Mouse (Mus musculus): Measurements from ENCODE around the gene Ech1. TPM values are rescaled to one million over a fixed set of nuclear protein-coding genes. Genes with fewer than 3 reads are reported as not detected.
A peak's percentile ranks its signal among the peaks of the same experiment; 100 is the strongest.

Gene Ech1
- polyA plus RNA-seq, 3 experiments from 2014 or later: 190 to 267 (median 222) TPM

DNA sequence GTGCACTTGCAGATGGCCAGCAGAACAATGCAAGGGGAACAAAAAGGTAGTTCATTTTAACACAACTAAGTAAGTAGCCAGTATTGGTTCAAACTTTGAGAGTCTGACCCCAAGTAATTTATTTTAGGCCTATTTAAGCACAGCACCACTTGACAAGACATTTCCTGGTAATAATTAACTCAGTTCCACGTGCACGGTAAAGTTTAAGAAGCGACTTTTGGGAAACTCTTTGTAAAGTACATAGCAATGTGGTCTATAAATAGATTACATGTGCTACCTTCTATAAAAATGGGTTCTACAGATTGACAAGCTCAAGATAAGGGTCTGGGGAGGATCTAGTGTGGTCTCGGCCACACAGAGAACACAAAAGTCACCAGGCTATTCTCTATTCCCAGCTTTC, 21.3 kb upstream of the Ech1 start:
- ATAC-seq: no peak

- no peak for ATAC-seq
Observed at GRCm38 (mm10) chr7:28806869-28807268, 18.1 kb upstream of the Ech1 start.

- ATAC-seq: no peak
Observed at GRCm38 (mm10) chr7:28807641-28808220, 17.3 kb upstream of the Ech1 start.

- peak; percentile 21 for ATAC-seq
Observed at GRCm38 (mm10) chr7:28808221-28808941, 16.6 kb upstream of the Ech1 start, which contains the start of gene Hnrnpl. Hnrnpl (plus strand) TSS chr7:28808541.

- ATAC-seq: peak; percentile 47
Observed at GRCm38 (mm10) chr7:28808957-28809393, 16.0 kb upstream of the Ech1 start.

DNA sequence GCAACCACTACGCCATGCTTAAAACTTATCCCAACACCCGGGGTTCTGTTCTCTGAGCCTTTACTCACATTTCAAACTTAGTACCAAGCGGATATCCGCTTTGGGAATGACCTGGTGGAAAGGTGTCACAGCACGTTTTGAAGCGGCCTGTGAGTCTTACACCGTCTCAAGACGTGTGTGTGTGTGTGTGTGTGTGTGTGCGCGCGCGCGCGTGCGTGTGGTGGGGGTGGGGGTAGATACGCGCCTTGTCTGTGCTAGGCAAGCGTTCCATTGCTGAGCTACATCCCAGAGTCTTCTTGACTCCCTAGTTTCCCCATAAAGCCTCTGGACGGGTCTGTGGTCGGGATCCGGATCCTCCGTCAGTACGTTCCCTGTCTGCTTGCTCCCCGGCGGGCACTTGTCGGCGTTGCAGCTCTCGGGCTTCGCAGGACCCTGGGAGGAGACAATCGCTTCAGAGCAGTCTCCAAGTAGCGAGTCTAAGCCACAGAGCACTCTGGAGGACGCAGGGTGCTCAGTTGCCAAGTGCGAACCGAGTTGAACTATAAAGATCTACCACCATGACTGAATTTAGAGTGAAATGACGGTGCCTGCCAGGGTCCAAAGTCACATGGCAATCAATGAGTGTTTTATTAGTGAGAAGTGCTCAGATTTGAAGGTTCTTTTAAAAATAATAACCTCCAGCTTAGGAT, 15.5 kb upstream of the Ech1 start:
- peak; percentile 22 for ATAC-seq

DNA sequence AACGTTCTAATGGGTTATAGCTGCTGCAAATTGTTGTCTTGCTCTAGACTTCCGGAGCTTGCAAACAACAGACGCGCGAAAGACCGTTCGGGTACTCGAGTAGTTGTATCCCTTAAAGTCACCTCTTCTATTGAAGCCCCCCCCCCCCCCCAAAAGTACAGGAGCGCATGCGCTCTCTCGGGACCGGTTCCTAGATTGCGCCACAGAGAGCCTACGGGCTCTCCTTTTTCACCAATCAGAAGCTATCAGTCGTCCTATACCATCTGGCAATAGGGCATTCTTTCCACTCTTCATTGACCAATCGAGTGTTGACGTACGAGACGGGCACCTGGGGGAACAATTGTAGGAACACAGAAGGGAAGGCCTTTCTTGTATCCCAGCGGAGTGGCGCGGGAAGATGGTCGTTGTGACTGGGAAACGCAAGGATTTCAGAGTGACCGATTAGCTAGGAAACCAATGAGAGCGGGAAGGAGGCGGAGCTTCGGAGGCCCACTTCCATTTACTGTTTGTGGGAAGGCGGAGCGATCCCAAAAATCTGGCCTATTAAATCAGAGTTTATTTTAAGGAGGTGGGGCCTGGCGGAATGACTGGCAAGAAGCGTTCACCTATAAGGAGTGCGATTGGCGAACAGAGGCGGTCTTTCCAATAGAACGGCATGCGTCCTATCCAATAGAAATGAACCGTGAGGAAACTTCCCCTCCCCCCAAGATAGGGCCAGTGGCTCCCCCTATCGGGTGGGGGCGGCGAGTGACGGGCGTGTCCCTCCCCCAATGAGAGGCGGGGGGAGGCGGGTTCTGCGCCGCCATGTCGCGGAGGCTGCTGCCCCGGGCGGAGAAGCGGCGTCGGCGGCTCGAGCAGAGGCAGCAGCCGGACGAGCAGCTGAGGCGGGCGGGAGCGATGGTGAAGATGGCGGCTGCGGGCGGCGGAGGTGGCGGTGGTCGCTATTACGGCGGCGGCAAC, 14.6 kb upstream of the Ech1 start:
- ATAC-seq: peak; percentile 78

- peak; percentile 2 for ATAC-seq
Observed at GRCm38 (mm10) chr7:28811228-28811627, 13.8 kb upstream of the Ech1 start.

GRCm38 (mm10) chr7:28811640-28812275, 13.3 kb upstream of the Ech1 start:
- no peak for ATAC-seq

GRCm38 (mm10) chr7:28812436-28812835, 12.6 kb upstream of the Ech1 start:
- no peak for ATAC-seq

- ATAC-seq: no peak
Observed at GRCm38 (mm10) chr7:28812949-28813348, 12.1 kb upstream of the Ech1 start.

DNA sequence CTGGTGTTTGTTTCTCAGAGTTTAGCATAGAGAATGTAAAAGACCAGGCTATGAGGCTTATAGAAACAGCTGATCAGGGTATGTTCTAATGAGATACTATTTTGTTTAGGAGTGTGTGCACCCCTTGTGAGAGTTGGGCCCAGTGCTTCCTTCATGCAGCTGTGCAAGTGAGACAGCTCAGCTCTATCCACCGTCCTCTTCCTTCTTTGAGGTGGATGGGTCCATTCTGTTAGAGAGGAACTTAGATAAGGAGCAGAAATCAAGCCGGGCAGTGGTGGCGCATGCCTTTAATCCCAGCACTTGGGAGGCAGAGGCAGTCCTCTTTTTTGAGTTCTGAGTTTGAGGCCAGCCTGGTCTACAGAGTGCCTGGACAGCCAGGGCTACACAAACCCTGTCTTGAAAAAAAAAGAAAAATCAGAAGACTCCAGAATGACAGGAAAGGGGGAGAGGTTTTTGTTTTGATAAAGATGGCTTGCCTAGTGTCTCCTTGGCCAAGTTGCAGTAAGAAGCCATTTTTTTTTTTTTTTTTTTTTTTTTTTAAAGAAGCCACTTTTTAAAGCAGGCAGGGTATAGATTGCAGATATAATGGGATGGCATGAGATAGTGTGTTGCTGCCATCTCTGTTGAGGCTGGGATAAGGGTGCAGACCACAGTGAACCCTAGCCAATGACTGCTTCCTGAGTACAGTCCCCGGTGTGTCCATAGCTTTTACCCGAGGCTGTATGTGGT, 10.5 kb upstream of the Ech1 start:
- ATAC-seq: no peak

- no peak for ATAC-seq
Observed at GRCm38 (mm10) chr7:28815230-28815629, 9.8 kb upstream of the Ech1 start.

DNA sequence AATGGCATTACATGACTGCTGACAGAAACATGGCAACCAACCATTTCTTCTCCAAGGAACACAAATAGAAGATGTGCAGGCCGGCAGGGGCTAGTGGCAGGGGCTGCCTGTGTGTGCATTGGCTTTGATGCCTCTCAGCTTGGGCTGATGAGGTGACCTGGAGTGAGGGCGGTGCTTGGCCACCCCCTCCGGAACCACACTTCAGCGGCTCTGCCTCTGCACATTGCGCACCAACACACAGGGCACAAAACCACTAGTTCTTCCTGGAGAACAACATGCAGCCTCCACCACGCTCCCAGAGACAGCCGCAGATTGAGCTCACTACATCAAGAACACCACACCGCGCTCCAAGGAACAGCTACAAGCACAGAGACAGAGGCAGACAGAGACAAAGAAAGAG, 8.8 kb upstream of the Ech1 start:
- no peak for ATAC-seq

DNA sequence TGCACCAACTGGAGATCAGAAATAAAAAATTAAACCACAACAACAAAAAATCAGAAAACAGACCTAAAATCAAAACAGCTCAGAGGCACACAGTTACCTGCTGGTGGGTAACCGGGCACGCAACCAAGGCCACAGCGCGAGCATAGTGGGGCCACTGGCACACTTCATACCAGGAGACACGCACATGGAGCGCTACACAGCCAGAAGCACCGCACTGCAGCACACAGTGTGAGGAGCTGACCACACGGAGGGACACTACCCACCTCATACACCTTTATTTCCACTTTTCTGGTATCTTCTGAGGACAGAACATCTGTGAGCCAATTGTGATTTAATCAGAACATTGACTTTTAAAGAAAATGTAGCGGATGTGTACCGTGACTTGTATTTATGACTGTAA, 8.1 kb upstream of the Ech1 start:
- ATAC-seq: no peak

DNA sequence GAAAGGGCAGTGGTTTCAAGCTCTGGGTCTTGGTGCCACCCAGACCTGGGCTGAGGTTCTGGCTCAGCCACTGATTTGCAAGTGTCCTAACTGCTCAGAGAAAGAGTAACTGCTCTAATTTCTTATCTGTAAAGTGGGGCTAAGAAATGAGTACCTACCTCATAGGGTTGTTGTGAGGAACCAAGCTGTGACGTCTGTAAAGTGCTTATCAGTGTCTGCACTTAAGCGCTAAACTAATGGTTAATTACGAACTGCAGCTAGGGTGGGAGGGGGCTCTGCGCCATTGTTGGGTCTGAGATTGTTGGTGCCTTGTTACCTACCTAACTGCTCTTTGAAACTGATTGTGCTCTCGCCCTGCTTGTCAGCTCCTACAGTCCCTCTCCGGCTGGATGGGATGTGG, 7.5 kb upstream of the Ech1 start:
- ATAC-seq: no peak

DNA sequence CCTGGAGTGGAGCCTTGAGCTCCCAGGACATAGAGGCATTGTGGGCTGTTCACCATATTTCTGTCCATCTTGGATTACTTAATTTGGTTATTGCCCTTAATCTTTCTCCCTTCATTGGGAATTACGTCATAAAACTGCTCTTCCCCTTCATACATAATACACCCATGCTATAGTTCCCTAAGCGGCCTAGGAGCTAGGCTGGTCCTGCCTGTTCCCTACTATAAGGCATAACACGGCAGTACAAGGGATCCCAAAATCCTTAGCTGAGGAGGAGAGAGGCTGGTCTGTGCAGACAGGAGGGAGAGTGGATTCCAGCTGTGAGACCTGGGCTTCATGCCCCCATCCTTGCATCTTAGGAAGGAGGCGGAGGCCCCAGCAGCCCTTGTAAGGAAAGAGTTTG, 7.1 kb upstream of the Ech1 start:
- no peak for ATAC-seq

GRCm38 (mm10) chr7:28818436-28818835, 6.6 kb upstream of the Ech1 start:
- ATAC-seq: no peak

DNA sequence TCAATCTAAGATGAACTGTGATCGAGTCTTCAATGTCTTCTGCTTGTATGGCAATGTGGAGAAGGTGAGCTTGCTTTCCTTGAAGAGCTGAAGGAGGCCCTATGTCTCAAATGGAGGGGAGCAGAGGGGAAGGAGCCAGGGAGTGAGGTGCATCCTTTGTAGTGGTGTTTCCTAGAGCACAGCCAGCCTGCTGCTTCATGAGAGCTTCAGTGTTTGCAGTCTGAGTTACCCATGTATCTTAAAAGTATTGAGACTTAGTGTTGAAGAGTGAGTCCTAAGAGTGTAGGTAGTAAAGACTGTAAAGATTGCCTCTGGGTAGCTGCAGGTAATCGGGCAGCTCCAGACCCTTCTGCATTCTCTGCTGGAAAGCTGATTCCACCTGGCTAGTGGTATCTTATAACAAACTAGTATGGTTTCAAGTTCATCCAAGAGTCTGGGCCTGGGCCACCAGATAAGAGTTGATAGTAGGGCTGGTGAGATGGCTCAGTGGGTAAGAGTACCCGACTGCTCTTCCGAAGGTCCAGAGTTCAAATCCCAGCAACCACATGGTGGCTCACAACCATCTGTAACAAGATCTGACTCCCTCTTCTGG, 6.1 kb upstream of the Ech1 start:
- ATAC-seq: no peak

GRCm38 (mm10) chr7:28819571-28819970, 5.4 kb upstream of the Ech1 start:
- ATAC-seq: no peak

Measured in inflammation-experienced regulatory T-cells, adult 6 months (primary cell).